ENCODE assay signal across 8 mouse cellular contexts in genomic region chr15:99000535-99001283, GRCm38 (mm10). TPM values are rescaled to one million over a fixed set of nuclear protein-coding genes. Genes with fewer than 3 reads are reported as not detected.
DNase-seq lines count a peak whose midpoint lies in the region; ATAC-seq lines count a peak whose summit lies in the region.

No protein-coding gene starts in this region.

- no peak overlapping the region for H3K9ac ChIP-seq in intestine, embryonic 16.5 days (ENCODE audit: low read depth, low read length)
- no peak overlapping the region for H3K9ac ChIP-seq in liver, embryonic 15.5 days
- no peak overlapping the region for H3K9ac ChIP-seq in neural tube, embryonic 14.5 days (replicated peaks; ENCODE audit: low read depth, low read length)

- peak; percentile 31 for DNase-seq in right cerebral cortex, adult 18-20 months
- DNase-seq in right cerebral cortex, postnatal 36 days (ENCODE audit: low spot score in 2 of 2), result no peak
- DNase-seq in forelimb bud, embryonic 11.5 days (ENCODE audit: low read depth, low spot score), result peak; percentile 63
- no peak for DNase-seq in urinary bladder, postnatal 36 days (ENCODE audit: low spot score in 2 of 2)

- 40% methylated on average over 14 of the region's 14 CpGs for WGBS in intestine, embryonic 16.5 days
- 35% methylated on average over 14 of the region's 14 CpGs for WGBS in liver, embryonic 15.5 days (ENCODE audit: insufficient replicate concordance)
- WGBS in neural tube, embryonic 14.5 days, result 48% methylated on average over 14 of the region's 14 CpGs

- peak overlapping the region; percentile 20; the same call in 1 of the 2 replicates for H3K4me3 ChIP-seq in brown adipose tissue, adult 24 weeks (ENCODE audit: insufficient read depth, low read depth, low read length)
- H3K4me3 ChIP-seq in intestine, embryonic 16.5 days (ENCODE audit: low read length), result no peak overlapping the region
- H3K4me3 ChIP-seq in liver, embryonic 15.5 days (replicated peaks), result no peak overlapping the region
- H3K4me3 ChIP-seq in neural tube, embryonic 14.5 days (ENCODE audit: low read depth, low read length), result no peak overlapping the region

- no peaks in the 10 kb centered on the region for H3K27me3 ChIP-seq in intestine, embryonic 16.5 days (replicated peaks; ENCODE audit: control insufficient read depth, insufficient read depth, low read length)
- peaks cover 5% of the 10 kb centered on the region for H3K27me3 ChIP-seq in liver, embryonic 15.5 days
- no peaks in the 10 kb centered on the region for H3K27me3 ChIP-seq in neural tube, embryonic 14.5 days (ENCODE audit: control insufficient read depth, insufficient read depth, low read length)

- no peak overlapping the region for H3K4me2 ChIP-seq in intestine, embryonic 16.5 days (ENCODE audit: low read depth, low read length)
- H3K4me2 ChIP-seq in liver, embryonic 15.5 days, result peak overlapping the region; percentile 56; the same call in 1 of the 2 replicates
- H3K4me2 ChIP-seq in neural tube, embryonic 14.5 days (ENCODE audit: low read depth, low read length), result no peak overlapping the region

- no peak overlapping the region for H3K27ac ChIP-seq in brown adipose tissue, adult 24 weeks (replicated peaks; ENCODE audit: low read depth, low read length)
- H3K27ac ChIP-seq in intestine, embryonic 16.5 days (ENCODE audit: low read length), result no peak overlapping the region
- H3K27ac ChIP-seq in liver, embryonic 15.5 days (replicated peaks), result no peak overlapping the region
- H3K27ac ChIP-seq in neural tube, embryonic 14.5 days (ENCODE audit: low read depth, low read length), result no peak overlapping the region

- no peaks in the 10 kb centered on the region for H3K36me3 ChIP-seq in intestine, embryonic 16.5 days (ENCODE audit: control insufficient read depth, insufficient read depth, low read length)
- H3K36me3 ChIP-seq in liver, embryonic 15.5 days (replicated peaks), result no peaks in the 10 kb centered on the region
- no peaks in the 10 kb centered on the region for H3K36me3 ChIP-seq in neural tube, embryonic 14.5 days (ENCODE audit: control insufficient read depth, insufficient read depth, low read length)

- peaks cover 4% of the 10 kb centered on the region for H3K4me1 ChIP-seq in brown adipose tissue, adult 24 weeks (ENCODE audit: control insufficient read depth, insufficient read depth, insufficient read length, low read length)
- H3K4me1 ChIP-seq in intestine, embryonic 16.5 days (ENCODE audit: control insufficient read depth, insufficient read depth, low read length), result peaks cover 18% of the 10 kb centered on the region
- H3K4me1 ChIP-seq in liver, embryonic 15.5 days (replicated peaks), result peaks cover 37% of the 10 kb centered on the region
- peaks cover 5% of the 10 kb centered on the region; the same call in 1 of the 2 replicates for H3K4me1 ChIP-seq in neural tube, embryonic 14.5 days (ENCODE audit: control insufficient read depth, insufficient read depth, low read length)

- H3K9me3 ChIP-seq in intestine, embryonic 16.5 days (ENCODE audit: control insufficient read depth, low read length), result no peaks in the 10 kb centered on the region
- H3K9me3 ChIP-seq in liver, embryonic 15.5 days (replicated peaks), result no peaks in the 10 kb centered on the region
- no peaks in the 10 kb centered on the region for H3K9me3 ChIP-seq in neural tube, embryonic 14.5 days (ENCODE audit: control insufficient read depth, low read length)

- 0 out of 2 replicates have a peak, but pooled peaks have one; percentile 3 for ATAC-seq in intestine, embryonic 16.5 days
- ATAC-seq in liver, embryonic 15.5 days (ENCODE audit: insufficient read depth), result no peak
- ATAC-seq in neural tube, embryonic 14.5 days (ENCODE audit: low read depth), result peak; percentile 22; the same call in 1 of the 2 replicates

RNA-seq across cellular contexts. Expression of gene Tuba1c, which starts 29.0 kb away (rescaled TPM):
- 10.3 and 28.1 TPM in 2 replicates for polyA plus RNA-seq in brown adipose tissue, adult 24 weeks (2012; ENCODE audit: insufficient read depth, insufficient read length, missing spikeins)
- 295 and 311 TPM in 2 replicates for polyA plus RNA-seq in intestine, embryonic 16.5 days (2015; fragmentation: Nextera tagmentation; extraction: Ambion mirVana)
- polyA plus RNA-seq in liver, embryonic 15.5 days (2015; fragmentation: Nextera tagmentation; extraction: Ambion mirVana), result 271 and 291 TPM in 2 replicates
- 7.3 and 11.5 TPM in 2 replicates for polyA plus RNA-seq in neural tube, embryonic 14.5 days (2014; fragmentation: Nextera tagmentation; extraction: Ambion mirVana)

RNA-seq across cellular contexts. Expression of gene Tuba1a, which starts 47.2 kb away (rescaled TPM):
- polyA plus RNA-seq in brown adipose tissue, adult 24 weeks (2012; ENCODE audit: insufficient read depth, insufficient read length, missing spikeins), result 125 and 132 TPM in 2 replicates
- 816 and 895 TPM in 2 replicates for polyA plus RNA-seq in intestine, embryonic 16.5 days (2015; fragmentation: Nextera tagmentation; extraction: Ambion mirVana)
- 71.7 and 75.1 TPM in 2 replicates for polyA plus RNA-seq in liver, embryonic 15.5 days (2015; fragmentation: Nextera tagmentation; extraction: Ambion mirVana)
- polyA plus RNA-seq in neural tube, embryonic 14.5 days (2014; fragmentation: Nextera tagmentation; extraction: Ambion mirVana), result 13,706 and 14,496 TPM in 2 replicates

RNA-seq across cellular contexts. Expression of gene Gm49450, which starts 47.4 kb away (rescaled TPM):
- polyA plus RNA-seq in brown adipose tissue, adult 24 weeks (2012; ENCODE audit: insufficient read depth, insufficient read length, missing spikeins), result not detected in 2 replicates
- not detected in 2 replicates for polyA plus RNA-seq in intestine, embryonic 16.5 days (2015; fragmentation: Nextera tagmentation; extraction: Ambion mirVana)
- not detected in 2 replicates for polyA plus RNA-seq in liver, embryonic 15.5 days (2015; fragmentation: Nextera tagmentation; extraction: Ambion mirVana)
- not detected in 2 replicates for polyA plus RNA-seq in neural tube, embryonic 14.5 days (2014; fragmentation: Nextera tagmentation; extraction: Ambion mirVana)

RNA-seq across cellular contexts. Expression of gene Prph, which starts 54.3 kb away (rescaled TPM):
- not detected in 2 replicates for polyA plus RNA-seq in brown adipose tissue, adult 24 weeks (2012; ENCODE audit: insufficient read depth, insufficient read length, missing spikeins)
- 35.0 and 38.4 TPM in 2 replicates for polyA plus RNA-seq in intestine, embryonic 16.5 days (2015; fragmentation: Nextera tagmentation; extraction: Ambion mirVana)
- polyA plus RNA-seq in liver, embryonic 15.5 days (2015; fragmentation: Nextera tagmentation; extraction: Ambion mirVana), result 0.83 and 1.2 TPM in 2 replicates
- 68.8 and 298 TPM in 2 replicates for polyA plus RNA-seq in neural tube, embryonic 14.5 days (2014; fragmentation: Nextera tagmentation; extraction: Ambion mirVana)

Comparison
In these comparisons a context has a peak if more than half of its experiments do, and no peak if none do; other contexts are left out.
1. DNase-seq: peak in right cerebral cortex, adult 18-20 months (single experiment) and forelimb bud, embryonic 11.5 days (single experiment); none in right cerebral cortex, postnatal 36 days (0 of 2) and urinary bladder, postnatal 36 days (0 of 2).
2. RNA of gene Tuba1a, which starts 47.2 kb away (polyA plus RNA-seq): 13,706 to 14,496 TPM in neural tube, embryonic 14.5 days; 816 to 895 TPM in intestine, embryonic 16.5 days, 125 to 132 TPM in brown adipose tissue, adult 24 weeks and 71.7 to 75.1 TPM in liver, embryonic 15.5 days; every median in the first group is over 10 times any median in the second.